Mouse (Mus musculus): ENCODE results near the gene Slco3a1.

Gene Slco3a1

GRCm38 (mm10) chr7:74527689-74528088 lies 26.9 kb downstream of the Slco3a1 start:
- no peak for DNase-seq

GRCm38 (mm10) chr7:74526030-74526429 lies 28.6 kb downstream of the Slco3a1 start:
- no peak for DNase-seq

GRCm38 (mm10) chr7:74525586-74525985 lies 29.0 kb downstream of the Slco3a1 start:
- DNase-seq, result peak; percentile 53 to 55

GRCm38 (mm10) chr7:74524188-74524971 lies 30.2 kb downstream of the Slco3a1 start:
- DNase-seq, result no peak

GRCm38 (mm10) chr7:74523086-74523485 lies 31.5 kb downstream of the Slco3a1 start:
- DNase-seq, result peak in 1 of 2 experiments; percentile 46

GRCm38 (mm10) chr7:74522260-74522659 lies 32.3 kb downstream of the Slco3a1 start:
- peak in 1 of 2 experiments; percentile 38 for DNase-seq

GRCm38 (mm10) chr7:74519386-74519785 lies 35.2 kb downstream of the Slco3a1 start:
- no peak for DNase-seq

GRCm38 (mm10) chr7:74518776-74519175 lies 35.8 kb downstream of the Slco3a1 start:
- peak; percentile 41 to 46 for DNase-seq

- DNase-seq, result peak; percentile 70 to 74
Observed at GRCm38 (mm10) chr7:74518255-74518654, 36.3 kb downstream of the Slco3a1 start.

- no peak for DNase-seq
Observed at GRCm38 (mm10) chr7:74510676-74511075, 43.9 kb downstream of the Slco3a1 start.

- DNase-seq, result no peak
Observed at GRCm38 (mm10) chr7:74508205-74508604, 46.4 kb downstream of the Slco3a1 start.

GRCm38 (mm10) chr7:74506856-74507255 lies 47.7 kb downstream of the Slco3a1 start:
- no peak for DNase-seq

- no peak for DNase-seq
Observed at GRCm38 (mm10) chr7:74505635-74506034, 48.9 kb downstream of the Slco3a1 start.

- DNase-seq, result peak in 1 of 2 experiments; percentile 20
Observed at GRCm38 (mm10) chr7:74501187-74501586, 53.4 kb downstream of the Slco3a1 start.

- peak in 1 of 2 experiments; percentile 24 for DNase-seq
Observed at GRCm38 (mm10) chr7:74499470-74499869, 55.1 kb downstream of the Slco3a1 start.

- peak; percentile 37 to 40 for DNase-seq
Observed at GRCm38 (mm10) chr7:74498266-74498980, 56.2 kb downstream of the Slco3a1 start.

GRCm38 (mm10) chr7:74497203-74497602 lies 57.4 kb downstream of the Slco3a1 start:
- DNase-seq, result no peak

- DNase-seq, result no peak
Observed at GRCm38 (mm10) chr7:74495451-74495850, 59.1 kb downstream of the Slco3a1 start.

GRCm38 (mm10) chr7:74493775-74494174 lies 60.8 kb downstream of the Slco3a1 start:
- no peak for DNase-seq

- no peak for DNase-seq
Observed at GRCm38 (mm10) chr7:74491683-74492355, 62.8 kb downstream of the Slco3a1 start.

GRCm38 (mm10) chr7:74488141-74488540 lies 66.4 kb downstream of the Slco3a1 start:
- no peak for DNase-seq

GRCm38 (mm10) chr7:74487727-74488126 lies 66.9 kb downstream of the Slco3a1 start:
- DNase-seq, result peak; percentile 26 to 47

GRCm38 (mm10) chr7:74486083-74486482 lies 68.5 kb downstream of the Slco3a1 start:
- DNase-seq, result no peak
